Mouse (Mus musculus): Measurements from ENCODE around the gene Rpp25l.
"Not testable (repeated sequence)": the region's sequence is repeated elsewhere in the genome, so short reads cannot be mapped to it uniquely, and the experiment has no call there.

- not testable (repeated sequence) for TF ChIP-seq CTCF (IDR thresholded peaks at IDR 0.05; ENCODE audit: control insufficient read depth, insufficient read depth, insufficient read length); USF1 (IDR thresholded peaks at IDR 0.05; ENCODE audit: low read depth); CEBPB (IDR thresholded peaks at IDR 0.05; ENCODE audit: low read depth)
Observed at GRCm38 (mm10) chr4:41690014-41690413, 23.3 kb downstream of the Rpp25l start.

All from C2C12 (cell line).